Mouse (Mus musculus): Measurements from ENCODE around the gene St6galnac6. TPM values are rescaled to one million over a fixed set of nuclear protein-coding genes. Genes with fewer than 3 reads are reported as not detected.

Gene St6galnac6
- polyA plus RNA-seq, 1 experiment from 2014 or later: 28.5 TPM

DNA sequence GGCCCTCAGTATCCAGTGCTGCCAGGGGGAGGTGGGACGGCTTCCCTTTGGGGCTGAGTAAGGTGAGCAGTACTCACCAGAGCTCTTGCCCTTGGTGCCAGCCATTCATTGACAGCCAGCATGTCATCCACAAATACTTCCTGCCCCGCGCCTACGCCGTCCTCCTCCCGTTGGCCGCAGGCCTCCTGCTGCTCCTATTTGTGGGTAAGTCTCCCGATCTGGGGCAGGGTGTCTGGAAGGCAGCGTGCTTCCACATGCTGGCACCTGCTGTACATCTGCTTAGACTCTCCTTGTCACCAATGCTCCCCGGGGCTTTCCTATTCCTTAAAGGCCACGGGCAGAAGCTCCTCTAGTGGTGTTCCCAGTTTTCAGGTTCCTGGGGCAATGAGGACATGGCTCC lies 27.3 kb upstream of the St6galnac6 start:
- H3K4me2 ChIP-seq: no peak overlapping the region; the same call in 1 of the 2 replicates
- ATAC-seq (replicated peaks; ENCODE audit: insufficient number of reproducible peaks, insufficient read depth, low FRiP score, low read depth): no peak
- no peak overlapping the region for H3K4me3 ChIP-seq
- peaks cover 35% of the 10 kb centered on the region for H3K4me1 ChIP-seq (replicated peaks)
- peaks cover 17% of the 10 kb centered on the region; the same call in 1 of the 2 replicates for H3K36me3 ChIP-seq
- no peak overlapping the region for H3K9ac ChIP-seq
- peaks cover 20% of the 10 kb centered on the region for H3K27me3 ChIP-seq
- no peaks in the 10 kb centered on the region for H3K9me3 ChIP-seq (replicated peaks)
- no peak overlapping the region for H3K27ac ChIP-seq
- WGBS: 85% methylated on average over 11 of the region's 11 CpGs

DNA sequence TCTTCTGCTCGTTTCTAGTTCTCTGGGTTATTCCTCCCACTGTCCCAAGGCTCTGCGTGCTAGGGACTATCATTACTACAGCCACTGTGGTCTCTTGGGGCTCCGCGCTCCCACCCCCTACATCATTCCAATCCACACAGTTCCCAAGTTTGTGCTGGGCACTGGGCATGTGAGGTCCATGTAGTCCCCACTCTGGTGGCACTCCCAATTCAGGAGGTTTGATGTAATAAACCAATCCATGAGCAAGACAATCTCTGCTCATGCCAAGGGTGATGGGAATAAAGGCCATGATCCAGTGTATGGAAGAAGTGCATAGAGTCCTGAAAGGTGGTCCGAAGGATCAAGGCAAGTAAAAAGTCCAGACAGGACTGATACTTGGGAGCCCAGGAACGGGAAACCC lies 25.0 kb upstream of the St6galnac6 start, which contains the start of gene Pip5kl1:
TSS of gene Pip5kl1 (plus strand) at position 301 of the 400 bp plus-strand sequence.
- H3K4me3 ChIP-seq: peak within 1 kb of the TSS; percentile 39
- no peak for ATAC-seq (replicated peaks; ENCODE audit: insufficient number of reproducible peaks, insufficient read depth, low FRiP score, low read depth)
- peaks cover 39% of the 10 kb centered on the region for H3K27me3 ChIP-seq
- peak within 1 kb of the TSS; percentile 69 for H3K4me2 ChIP-seq
- no peak within 1 kb of the TSS for H3K27ac ChIP-seq
- WGBS: 71% methylated on average over 6 of the region's 6 CpGs
- H3K36me3 ChIP-seq: 0 out of 2 replicates have a peak, but pooled peaks cover 9% of the 10 kb centered on the region
- peaks cover 25% of the 10 kb centered on the region for H3K4me1 ChIP-seq (replicated peaks)
- H3K9me3 ChIP-seq (replicated peaks): no peaks in the 10 kb centered on the region
- H3K9ac ChIP-seq: peak within 1 kb of the TSS; percentile 34; the same call in 1 of the 2 replicates

DNA sequence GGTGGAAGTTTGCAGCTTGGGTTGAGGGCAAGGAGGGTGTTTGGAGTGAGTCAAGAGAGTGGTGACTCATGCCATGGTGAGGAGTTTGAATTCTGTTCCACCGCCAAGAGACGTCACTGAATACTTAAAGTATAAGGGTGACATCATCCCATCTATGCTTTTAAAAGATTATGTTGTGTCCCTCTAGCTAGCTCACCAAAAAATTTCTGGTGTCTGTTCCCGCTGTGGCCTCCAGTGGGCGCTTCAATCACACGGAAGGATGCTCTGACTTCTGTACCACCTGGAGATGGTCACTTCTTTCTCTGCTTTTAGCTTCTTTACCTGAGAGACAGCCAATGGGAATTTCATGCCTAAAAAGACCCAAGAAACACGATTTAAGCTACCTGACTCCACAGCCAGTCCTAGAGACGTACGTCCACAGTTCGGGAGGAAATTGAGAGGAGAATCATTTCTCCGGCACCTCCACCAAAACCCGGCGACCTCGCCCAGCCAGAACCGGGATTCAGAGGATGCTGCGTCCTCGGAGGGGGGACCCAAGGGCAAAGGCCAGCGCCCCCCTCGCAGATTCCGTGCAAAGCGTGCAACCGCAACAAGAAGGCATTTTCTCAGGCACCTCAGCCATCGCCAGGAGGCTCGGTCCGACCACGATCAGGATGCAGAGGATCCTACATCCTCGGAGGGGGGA lies 24.5 kb upstream of the St6galnac6 start:
- Histone ChIP-seq H3K9me3 (replicated peaks) (no peaks in the 10 kb centered on the region), H3K4me3 (peak overlapping the region; percentile 39), H3K36me3 (0 out of 2 replicates have a peak, but pooled peaks cover 9% of the 10 kb centered on the region), H3K27ac (no peak overlapping the region), H3K27me3 (peaks cover 45% of the 10 kb centered on the region), H3K9ac (peak overlapping the region; percentile 34; the same call in 1 of the 2 replicates), H3K4me1 (replicated peaks) (peaks cover 25% of the 10 kb centered on the region), H3K4me2 (peak overlapping the region; percentile 69)
- no peak for ATAC-seq (replicated peaks; ENCODE audit: insufficient number of reproducible peaks, insufficient read depth, low FRiP score, low read depth)
- WGBS: 2% methylated on average over 26 of the region's 26 CpGs

DNA sequence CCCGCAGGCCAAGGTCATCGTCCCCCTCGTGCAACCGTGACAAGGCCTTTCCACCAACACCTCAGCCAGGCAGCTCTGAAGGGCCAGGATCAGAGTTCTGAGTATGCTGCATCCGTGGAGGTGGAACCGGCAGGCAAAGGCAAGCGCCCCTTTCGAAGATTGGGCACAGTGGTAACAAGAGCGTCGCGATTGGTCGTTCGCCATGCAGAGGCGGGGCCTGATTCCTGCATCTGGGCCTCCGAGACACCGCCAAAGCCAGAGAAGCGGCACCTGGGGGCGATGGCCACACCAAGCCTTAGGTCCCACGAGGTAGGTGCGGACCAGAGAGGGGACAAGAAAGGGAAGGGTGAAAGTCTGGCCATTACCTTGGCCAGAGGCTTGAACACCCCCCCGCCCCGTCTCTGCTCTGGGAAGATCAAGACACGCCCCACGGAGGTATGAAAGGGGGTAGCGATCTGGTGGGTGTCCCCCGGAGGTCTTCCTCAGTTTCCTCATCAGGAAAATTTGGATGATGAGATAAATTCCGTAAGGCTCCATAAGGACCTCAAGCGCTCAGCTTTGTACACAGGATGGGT lies 23.8 kb upstream of the St6galnac6 start, which contains the start of gene 9430097D07Rik:
TSS of gene 9430097D07Rik (minus strand) at position 99 of the 575 bp plus-strand sequence.
- no peak for ATAC-seq (replicated peaks; ENCODE audit: insufficient number of reproducible peaks, insufficient read depth, low FRiP score, low read depth)
- Histone ChIP-seq H3K4me2 (peak within 1 kb of the TSS; percentile 69), H3K4me3 (peak within 1 kb of the TSS; percentile 39), H3K27ac (no peak within 1 kb of the TSS), H3K4me1 (replicated peaks) (peaks cover 22% of the 10 kb centered on the region), H3K9ac (peak within 1 kb of the TSS; percentile 34; the same call in 1 of the 2 replicates), H3K9me3 (replicated peaks) (no peaks in the 10 kb centered on the region), H3K27me3 (peaks cover 48% of the 10 kb centered on the region), H3K36me3 (0 out of 2 replicates have a peak, but pooled peaks cover 9% of the 10 kb centered on the region)
- WGBS: 9% methylated on average over 28 of the region's 28 CpGs

DNA sequence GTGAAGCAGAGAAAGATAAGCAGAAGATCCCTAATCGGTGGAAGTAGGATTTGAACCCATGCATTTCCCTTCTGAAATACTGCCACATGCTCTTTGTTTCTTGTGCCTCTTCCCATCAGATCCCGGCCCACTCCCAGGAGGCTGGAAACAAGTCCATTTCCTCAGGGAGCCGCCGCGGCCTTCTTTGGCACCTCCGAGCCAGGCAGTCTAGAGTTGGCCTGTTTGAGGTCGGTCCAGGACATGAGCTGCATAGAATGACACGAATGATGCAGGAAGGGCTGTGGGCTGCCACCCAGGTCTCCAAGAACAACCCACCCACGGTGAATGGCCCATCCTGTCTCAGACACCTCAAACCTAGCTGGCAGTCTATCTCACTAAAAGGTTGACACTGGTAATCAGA lies 23.0 kb upstream of the St6galnac6 start:
- WGBS: 84% methylated on average over 9 of the region's 9 CpGs
- Histone ChIP-seq H3K27ac (no peak overlapping the region), H3K4me1 (replicated peaks) (peaks cover 16% of the 10 kb centered on the region), H3K4me3 (no peak overlapping the region), H3K9ac (no peak overlapping the region), H3K27me3 (peaks cover 48% of the 10 kb centered on the region), H3K4me2 (no peak overlapping the region), H3K36me3 (0 out of 2 replicates have a peak, but pooled peaks cover 9% of the 10 kb centered on the region), H3K9me3 (replicated peaks) (no peaks in the 10 kb centered on the region)
- ATAC-seq (replicated peaks; ENCODE audit: insufficient number of reproducible peaks, insufficient read depth, low FRiP score, low read depth): no peak

DNA sequence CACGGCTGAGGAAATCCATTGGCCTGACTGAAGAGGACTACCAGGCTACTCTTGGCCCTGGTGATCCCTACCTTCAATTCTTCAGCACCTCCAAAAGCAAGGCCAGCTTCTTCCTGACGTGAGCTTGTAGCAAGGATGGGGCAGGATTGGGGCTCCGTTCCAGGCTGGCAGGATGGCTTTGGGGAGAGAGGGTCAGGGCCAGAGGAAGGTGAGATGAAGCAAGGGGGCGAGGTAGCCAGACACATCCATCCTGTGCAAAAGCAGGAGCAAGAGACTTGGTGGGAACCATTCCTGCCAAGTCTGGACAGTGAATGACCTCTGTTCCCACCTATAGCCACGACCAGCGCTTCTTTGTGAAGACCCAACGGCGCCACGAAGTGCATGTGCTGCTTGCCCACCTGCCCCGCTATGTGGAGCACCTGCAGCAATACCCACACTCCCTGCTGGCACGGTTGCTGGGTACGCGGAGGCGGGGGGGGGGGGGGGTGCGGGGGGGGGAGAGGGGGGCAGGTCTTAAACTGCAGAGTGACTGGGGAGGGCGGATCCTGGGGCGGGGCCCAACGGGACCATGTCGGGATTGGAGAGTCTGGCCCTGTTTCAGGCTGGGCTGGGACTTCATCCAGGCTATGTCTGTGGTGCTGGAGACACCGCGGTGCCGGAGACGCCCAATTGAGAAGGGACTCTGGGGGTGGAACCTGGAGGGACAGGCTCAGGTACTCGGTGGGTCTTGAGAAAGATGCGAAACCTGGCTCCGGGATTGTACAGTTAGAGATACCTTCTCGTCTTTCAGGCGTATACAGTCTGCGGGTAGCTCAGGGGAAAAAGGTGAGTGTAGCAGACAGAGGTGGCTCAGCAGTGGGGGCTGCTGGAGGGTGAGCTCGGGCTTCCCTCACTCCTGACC lies 21.1 kb upstream of the St6galnac6 start:
- Histone ChIP-seq H3K9me3 (replicated peaks) (no peaks in the 10 kb centered on the region), H3K27ac (no peak overlapping the region), H3K36me3 (no peaks in the 10 kb centered on the region), H3K4me2 (no peak overlapping the region), H3K27me3 (peaks cover 52% of the 10 kb centered on the region), H3K4me3 (no peak overlapping the region), H3K4me1 (replicated peaks) (peaks cover 15% of the 10 kb centered on the region), H3K9ac (no peak overlapping the region)
- no peak for ATAC-seq (replicated peaks; ENCODE audit: insufficient number of reproducible peaks, insufficient read depth, low FRiP score, low read depth)
- 33% methylated on average over 25 of the region's 30 CpGs for WGBS

DNA sequence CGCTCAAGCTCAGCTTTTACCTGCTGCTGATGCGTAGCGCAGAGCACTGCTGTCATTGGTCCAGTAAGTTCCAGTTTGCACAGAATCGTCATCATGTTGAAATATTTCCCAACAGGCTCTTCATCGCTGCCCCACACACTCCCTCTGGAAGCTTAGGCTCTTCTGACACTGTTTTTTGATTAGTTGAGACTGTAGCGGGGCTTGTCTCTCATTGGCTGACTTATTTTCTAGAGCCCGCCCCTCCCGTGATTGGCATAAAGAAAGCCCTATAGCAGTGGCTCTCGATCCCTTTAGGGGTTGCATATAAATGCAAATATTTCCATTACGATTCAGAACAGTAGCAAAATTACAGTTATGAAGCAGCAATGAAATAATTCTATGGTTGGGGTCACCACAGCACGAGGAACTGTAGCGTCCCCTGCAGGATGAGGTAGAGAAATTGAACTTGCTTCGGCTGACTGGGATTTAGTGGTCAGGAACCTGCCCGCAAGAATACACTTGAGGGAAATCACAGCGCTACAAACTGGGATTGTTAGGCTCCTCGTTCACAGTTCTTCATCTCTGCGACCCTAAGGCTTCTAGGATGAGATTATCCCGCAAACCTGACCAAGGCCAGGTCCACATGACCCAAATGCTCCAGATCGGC lies 17.9 kb upstream of the St6galnac6 start:
- no peaks in the 10 kb centered on the region for H3K36me3 ChIP-seq
- H3K27me3 ChIP-seq: peaks cover 38% of the 10 kb centered on the region
- H3K4me3 ChIP-seq: peak overlapping the region; percentile 36

DNA sequence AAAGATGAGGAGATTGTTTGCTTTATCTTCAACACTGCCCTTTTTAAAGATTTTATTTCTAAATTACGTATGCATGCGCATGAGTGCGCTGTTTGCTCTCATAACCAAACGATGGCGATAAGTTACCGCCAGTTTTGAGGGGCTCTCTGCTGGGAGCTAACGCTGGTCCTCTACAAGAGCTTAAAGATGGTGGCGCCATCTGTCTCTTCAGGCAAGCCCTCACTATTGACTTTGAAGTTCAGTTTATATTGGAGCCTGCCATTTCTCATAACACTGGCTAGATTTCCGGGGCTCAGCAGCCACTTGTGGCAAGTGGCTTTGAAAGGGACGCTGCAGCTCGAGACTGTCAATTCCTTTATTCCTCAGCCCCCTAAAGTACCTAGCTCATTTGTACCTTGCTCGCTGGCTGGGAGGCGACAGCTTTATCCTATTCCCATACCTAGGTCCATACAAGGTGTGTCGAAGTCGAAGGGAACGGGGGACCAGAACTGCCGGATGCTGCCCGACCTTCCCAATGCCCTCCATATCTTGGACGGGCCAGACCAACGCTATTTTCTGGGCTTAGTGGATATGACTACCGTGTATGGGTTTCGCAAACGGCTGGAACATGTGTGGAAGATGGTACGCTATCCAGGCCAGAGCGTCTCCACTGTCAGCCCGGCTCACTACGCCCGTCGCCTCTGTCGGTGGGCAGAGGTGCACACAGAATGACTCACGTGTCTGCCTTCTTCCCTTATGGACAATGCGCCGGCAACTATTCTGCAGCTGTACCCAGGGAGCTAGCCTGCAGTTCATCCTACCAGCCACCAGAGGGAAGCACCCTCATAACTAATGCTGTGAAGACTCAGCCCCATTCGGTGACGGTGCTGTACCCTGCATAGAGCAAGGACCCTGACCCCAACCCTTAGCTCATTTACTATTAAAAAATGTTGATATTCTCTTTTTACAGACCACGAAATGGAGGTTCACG lies 16.4 kb upstream of the St6galnac6 start:
- Histone ChIP-seq H3K4me2 (peak overlapping the region; percentile 68), H3K9me3 (replicated peaks) (no peaks in the 10 kb centered on the region), H3K4me3 (peak overlapping the region; percentile 37), H3K4me1 (replicated peaks) (peaks cover 18% of the 10 kb centered on the region), H3K27ac (no peak overlapping the region), H3K36me3 (no peaks in the 10 kb centered on the region), H3K27me3 (peaks cover 24% of the 10 kb centered on the region), H3K9ac (peak overlapping the region; percentile 23; the same call in 1 of the 2 replicates)
- 10% methylated on average over 37 of the region's 37 CpGs for WGBS
- peak; percentile 43 for ATAC-seq (replicated peaks; ENCODE audit: insufficient number of reproducible peaks, insufficient read depth, low FRiP score, low read depth)

More for the DNA sequence above, 17.9 kb upstream of the St6galnac6 start:
- H3K4me2 ChIP-seq: peak overlapping the region; percentile 43
- no peaks in the 10 kb centered on the region for H3K9me3 ChIP-seq (replicated peaks)
- WGBS: 36% methylated on average over 19 of the region's 19 CpGs
- no peak for ATAC-seq (replicated peaks; ENCODE audit: insufficient number of reproducible peaks, insufficient read depth, low FRiP score, low read depth)
- no peak overlapping the region for H3K27ac ChIP-seq
- no peak overlapping the region for H3K9ac ChIP-seq
- peaks cover 7% of the 10 kb centered on the region for H3K4me1 ChIP-seq (replicated peaks)

DNA sequence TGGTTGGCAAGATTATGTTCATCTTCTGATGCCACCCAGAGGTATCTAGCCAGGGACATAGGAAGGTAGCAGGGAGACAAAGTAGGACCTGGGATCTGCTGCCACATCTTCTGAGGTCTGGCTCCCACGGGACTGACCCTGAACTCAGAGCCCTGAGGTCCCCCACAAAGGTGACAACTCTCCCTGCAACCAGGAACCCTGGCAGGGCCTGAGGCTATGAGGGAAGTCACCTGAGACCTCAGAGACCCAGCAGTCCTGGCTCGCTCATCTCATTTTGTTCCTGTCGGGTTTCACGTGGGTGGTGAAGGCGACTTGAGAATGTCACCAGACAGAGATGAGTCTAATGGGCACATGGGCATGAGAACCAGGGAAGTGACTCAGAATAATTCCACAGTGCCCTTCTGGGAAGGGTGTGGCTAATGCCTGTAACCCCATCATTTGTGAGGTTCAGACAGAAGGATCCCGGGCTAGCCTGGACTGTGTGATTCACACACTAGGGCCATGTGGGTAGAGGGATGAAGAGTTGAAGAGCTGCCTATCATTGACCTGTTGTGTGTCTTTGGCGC lies 14.3 kb upstream of the St6galnac6 start:
- ATAC-seq (replicated peaks; ENCODE audit: insufficient number of reproducible peaks, insufficient read depth, low FRiP score, low read depth): no peak
- Histone ChIP-seq H3K4me3 (no peak overlapping the region), H3K9ac (no peak overlapping the region), H3K27ac (no peak overlapping the region), H3K27me3 (peaks cover 5% of the 10 kb centered on the region; the same call in 1 of the 2 replicates), H3K4me2 (no peak overlapping the region), H3K36me3 (peaks cover 2% of the 10 kb centered on the region; the same call in 1 of the 2 replicates), H3K9me3 (replicated peaks) (no peaks in the 10 kb centered on the region), H3K4me1 (replicated peaks) (peaks cover 39% of the 10 kb centered on the region)
- 82% methylated on average over 7 of the region's 7 CpGs for WGBS

Measured in heart, embryonic 15.5 days (tissue).